Mouse (Mus musculus) erythroblast, embryonic 14.5 days (primary cell): ENCODE data around the gene Bcr.

ENCODE experiments used
- GATA1 ChIP-seq: IDR thresholded peaks from 2 replicates; pipeline ENCODE4 v1.6.1; 2012; ENCODE audit warnings: low read length, inconsistent platforms, mixed read lengths
- TAL1 ChIP-seq: IDR thresholded peaks from 3 replicates; pipeline ENCODE4 v1.6.1; 2012; ENCODE audit warnings: low read length, inconsistent platforms, mixed read lengths

DNA sequence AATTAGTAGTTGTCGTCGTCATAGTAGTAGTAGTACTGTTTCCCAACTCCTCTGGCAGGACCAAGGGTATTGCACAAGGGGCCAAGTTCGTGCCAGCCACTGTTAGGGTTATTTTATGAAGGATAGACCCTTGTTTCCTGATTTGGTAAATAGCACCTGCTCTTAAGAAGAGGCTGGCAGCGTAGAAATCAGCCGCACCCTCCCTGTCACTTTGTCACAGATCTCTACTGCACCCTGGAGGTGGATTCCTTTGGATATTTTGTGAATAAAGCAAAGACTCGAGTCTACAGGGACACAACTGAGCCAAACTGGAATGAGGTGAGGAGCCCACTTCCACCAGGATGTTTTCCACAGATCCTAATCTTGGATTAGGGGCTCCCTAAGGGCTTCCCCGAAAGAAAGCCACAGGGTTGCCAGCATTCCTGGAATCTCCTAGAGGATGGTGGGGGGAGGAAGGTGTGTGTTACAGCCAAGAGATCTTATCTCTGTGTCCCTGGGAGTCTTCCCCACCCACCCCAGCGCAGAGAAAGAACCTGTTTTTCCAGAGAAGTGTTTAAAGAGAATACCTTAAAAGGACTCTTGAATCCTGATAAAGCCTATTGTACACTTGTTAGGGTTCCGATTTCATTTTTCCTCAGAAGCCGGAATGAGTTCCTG lies 105.6 kb downstream of the Bcr start:
- no peak for TF ChIP-seq GATA1
- TF ChIP-seq TAL1, result no peak
